Mouse (Mus musculus): Measurements from ENCODE around the gene Tnpo1.

- TF ChIP-seq CTCF (IDR thresholded peaks at IDR 0.05; ENCODE audit: low read depth) (no peak), EP300 (optimal IDR thresholded peaks at IDR 0.05) (no peak)
Observed at GRCm38 (mm10) chr13:98813596-98814274, 112.4 kb downstream of the Tnpo1 start.

Measured in stomach, postnatal 0 days (tissue).